Mouse (Mus musculus): ENCODE data around the gene Exoc3.

The Exoc3 gene

DNA sequence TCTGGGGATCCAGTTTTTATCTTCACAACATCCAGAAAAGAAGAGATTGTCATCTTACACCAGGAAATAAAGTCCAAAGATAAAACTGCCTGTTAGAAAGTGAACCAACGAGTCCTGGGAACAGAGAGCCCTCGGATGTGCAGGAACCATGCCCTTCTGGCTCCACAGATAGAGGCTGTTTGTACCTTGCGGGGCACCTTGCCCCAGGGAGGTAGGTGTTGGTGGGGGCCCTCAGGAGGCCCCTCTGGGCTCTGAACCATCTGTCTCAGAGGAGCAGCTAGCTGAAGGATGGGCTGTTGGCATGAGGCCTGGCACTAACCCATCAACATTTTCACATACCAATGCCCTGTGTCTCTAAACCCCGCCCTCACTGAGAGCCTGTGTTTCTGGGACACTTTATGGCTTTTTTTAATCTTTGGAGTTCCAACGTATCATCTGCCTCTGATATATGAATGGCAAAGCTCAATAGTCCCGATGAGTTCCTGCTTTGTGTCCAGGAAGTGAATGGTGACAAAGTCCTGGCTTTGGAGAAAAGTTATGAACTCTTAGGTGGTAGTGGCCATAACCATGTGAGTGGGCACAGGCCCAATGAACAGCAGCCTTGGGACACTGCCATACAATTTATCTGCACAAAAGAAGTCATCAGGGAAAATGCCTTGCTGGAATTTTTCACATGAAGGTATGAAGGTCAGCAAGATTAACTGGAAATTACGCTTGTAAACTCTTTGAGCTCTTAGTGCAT lies 69.5 kb downstream of the Exoc3 start:
- no peak for DNase-seq

DNA sequence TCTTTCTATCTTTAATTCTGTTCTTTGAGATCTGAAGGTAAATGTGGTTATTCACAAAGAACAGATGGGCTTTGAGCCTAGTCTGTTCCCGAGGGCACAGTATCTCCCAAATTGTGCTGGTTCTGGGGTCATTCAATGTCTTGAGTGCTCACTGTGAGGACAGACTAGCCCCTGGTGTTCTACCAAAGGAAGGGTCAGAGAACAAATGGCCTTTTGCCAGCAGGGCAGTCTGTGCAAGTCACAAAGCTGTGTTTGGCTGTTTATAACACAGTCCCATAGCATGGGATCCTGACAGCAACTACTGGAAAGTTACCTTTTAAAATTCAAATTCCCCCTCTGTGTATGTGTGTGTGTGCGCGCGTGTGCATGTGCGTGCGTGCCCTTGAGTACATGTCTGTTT lies 78.6 kb downstream of the Exoc3 start:
- DNase-seq: peak; percentile 77

- peak; percentile 58 for DNase-seq
Observed at GRCm38 (mm10) chr13:74127571-74127970, 81.0 kb downstream of the Exoc3 start.

DNA sequence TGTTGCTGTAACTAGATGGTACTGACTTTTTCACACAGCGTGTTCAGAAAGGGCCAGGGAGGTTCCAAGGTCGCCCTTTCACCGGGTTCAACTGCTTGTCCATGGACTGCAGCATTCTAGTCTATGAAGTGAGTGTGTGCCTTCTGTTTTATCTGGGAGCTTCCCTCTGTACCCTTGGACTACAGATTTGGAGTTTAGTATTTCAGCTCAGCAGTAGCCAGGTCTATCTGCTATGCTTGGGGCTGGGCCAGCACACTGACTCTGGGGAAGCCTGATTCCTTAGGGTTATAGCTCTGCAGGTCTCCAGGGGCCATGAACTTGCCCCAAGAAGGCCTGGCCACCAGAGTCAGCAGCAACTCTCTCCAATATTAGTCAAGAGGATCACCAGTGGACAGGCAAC lies 85.9 kb downstream of the Exoc3 start:
- no peak for DNase-seq

DNA sequence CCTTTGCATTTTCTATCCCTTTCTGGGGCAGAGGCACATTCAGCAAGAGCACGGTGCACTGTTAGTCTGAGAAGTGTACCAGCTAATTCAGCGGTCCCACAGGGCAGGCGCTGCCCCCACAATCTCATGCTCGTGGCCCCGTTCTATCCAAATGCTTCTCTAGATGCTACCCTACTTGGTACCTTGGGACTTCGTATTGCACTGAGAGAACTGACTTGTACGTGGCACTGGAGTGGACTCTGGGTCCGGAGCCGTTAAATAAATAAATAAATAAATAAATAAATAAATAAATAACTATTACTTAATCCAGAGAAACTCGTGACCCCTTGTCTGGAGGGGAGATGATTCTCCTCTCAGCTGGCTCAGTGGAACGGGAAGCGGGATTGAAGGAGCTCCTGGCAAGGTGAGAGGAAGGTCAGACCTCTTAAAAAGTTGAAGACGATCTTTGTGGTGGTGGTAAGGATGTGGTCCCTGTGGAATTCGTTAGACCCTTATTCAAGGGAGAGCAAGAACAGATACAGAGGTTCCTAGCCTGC lies 86.7 kb downstream of the Exoc3 start:
- no peak for DNase-seq

DNA sequence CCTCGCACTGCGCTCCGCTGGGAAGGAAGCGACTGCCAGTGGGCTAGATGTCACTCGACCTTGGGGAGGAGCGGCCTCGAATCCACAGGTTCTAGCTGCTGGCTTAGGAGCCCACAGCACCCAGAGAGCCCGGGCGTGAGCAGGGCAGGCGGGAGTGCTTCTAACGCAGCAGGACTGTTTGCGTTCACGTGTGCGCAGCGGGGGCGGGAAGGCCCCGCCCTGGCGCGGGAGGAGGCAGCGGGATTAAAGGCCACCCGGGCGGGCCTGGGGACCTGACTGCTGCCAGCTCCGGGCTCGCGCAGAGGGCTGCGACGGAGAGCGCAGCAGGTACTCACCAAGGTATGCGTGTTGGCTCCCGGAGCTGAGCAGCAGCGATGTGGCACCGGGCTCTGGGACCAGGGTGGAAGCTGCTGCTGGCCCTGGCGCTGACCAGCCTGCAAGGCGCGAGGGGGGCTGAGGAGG lies 87.4 kb downstream of the Exoc3 start, which contains the start of gene Slc9a3:
Gene Slc9a3, plus strand, starts transcription at position 317 of the 462 bp plus-strand sequence.
- DNase-seq: peak; percentile 80
